Mouse (Mus musculus) erythroblast, adult 5-6 weeks (primary cell): ENCODE results near the gene Vmn2r10. TPM values are rescaled to one million over a fixed set of nuclear protein-coding genes. Genes with fewer than 3 reads are reported as not detected.
"Not testable (repeated sequence)": the region's sequence is repeated elsewhere in the genome, so short reads cannot be mapped to it uniquely, and the experiment has no call there.

Source experiments
- ATAC-seq: replicated peaks from 2 replicates; pipeline ENCODE4 v1.8.0; 2016; ENCODE audit warnings: moderate number of reproducible peaks, mild to moderate bottlenecking, moderate TSS enrichment, inconsistent platforms; ENCODE audit not compliant: poor library complexity, low FRiP score, severe bottlenecking
- total RNA-seq, 2 experiments: library from RNA; stranded (forward) in 1 of 2; stranded (reverse) in 1 of 2; fragments of 150-400 nt in 1 of 2; fragments of 200-764, 138-1000 nt in 1 of 2; gene quantifications; 2 replicates each; pipeline versions ENCODE4 v1.2.3 to v1.2.4; 2015 to 2017; ENCODE audit warnings: low replicate concordance in 2 of 2

Gene Vmn2r10
- total RNA-seq (2015; ENCODE audit: low replicate concordance) (not detected in 2 replicates), total RNA-seq (2017; ENCODE audit: low replicate concordance) (not detected in 2 replicates)

DNA sequence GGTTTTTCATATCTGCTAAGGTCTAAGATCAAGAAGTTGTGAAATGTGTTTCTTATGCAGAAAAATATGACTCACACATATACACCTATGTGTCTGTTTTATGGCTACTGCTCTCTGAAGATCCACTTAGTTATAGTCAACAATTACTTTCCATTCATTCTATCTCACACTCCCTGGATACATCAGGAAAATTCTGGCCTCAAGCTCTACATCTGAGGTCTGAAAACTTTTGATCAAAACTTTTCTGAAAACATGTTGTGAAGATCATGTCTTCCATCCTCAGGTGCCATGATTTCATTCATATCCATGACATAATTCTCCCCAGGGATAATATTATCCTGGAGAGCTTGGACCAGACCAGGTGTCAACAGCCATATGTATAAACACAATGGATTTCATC, at the start of gene Vmn2r10:
Vmn2r10 (minus strand) TSS at position 101 of the 400 bp plus-strand sequence.
- ATAC-seq: not testable (repeated sequence)

- no peak for ATAC-seq
Measured at GRCm38 (mm10) chr5:109055286-109055685, 49.0 kb upstream of the Vmn2r10 start.

- no peak for ATAC-seq
Measured at GRCm38 (mm10) chr5:109032591-109032990, 26.3 kb upstream of the Vmn2r10 start.

DNA sequence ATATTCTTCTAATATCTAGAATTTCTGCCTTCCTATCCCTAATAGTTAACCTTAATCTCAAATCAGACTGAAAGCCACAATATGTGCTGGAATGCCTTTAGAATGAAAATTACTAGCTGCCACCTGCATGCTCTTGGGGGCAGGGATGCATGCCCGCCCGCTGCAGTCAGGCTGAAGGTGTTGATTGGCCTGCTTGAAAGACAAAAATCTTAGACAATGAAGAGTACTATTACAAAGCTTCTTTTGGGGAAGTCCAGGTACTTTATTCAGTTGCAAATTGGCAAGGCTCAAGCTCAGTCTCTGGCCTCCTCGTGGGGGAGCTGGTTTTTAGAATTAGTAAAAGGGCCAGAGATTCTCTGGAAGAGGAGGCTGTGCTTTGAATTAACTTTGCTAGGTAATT, 17.4 kb downstream of the Vmn2r10 start:
- no peak for ATAC-seq

Other genes starting within 250 kb of the Vmn2r10 start
- 2.5 TPM in 1 of 2 replicates, not detected in the other for gene Rnf212, start 231.5 kb downstream of the Vmn2r10 start, total RNA-seq (2015; ENCODE audit: low replicate concordance)
- 3.1 and 5.5 TPM in 2 replicates for gene Rnf212, start 231.5 kb downstream of the Vmn2r10 start, total RNA-seq (2017; ENCODE audit: low replicate concordance)
- not detected in 2 replicates for gene Tmed11, start 211.2 kb downstream of the Vmn2r10 start, total RNA-seq (2015; ENCODE audit: low replicate concordance)
- not detected in 2 replicates for gene Tmed11, start 211.2 kb downstream of the Vmn2r10 start, total RNA-seq (2017; ENCODE audit: low replicate concordance)
- not detected in 2 replicates for gene Vmn2r8, start 197.7 kb downstream of the Vmn2r10 start, total RNA-seq (2015; ENCODE audit: low replicate concordance)
- not detected in 2 replicates for gene Vmn2r8, start 197.7 kb downstream of the Vmn2r10 start, total RNA-seq (2017; ENCODE audit: low replicate concordance)
- not detected in 2 replicates for gene Vmn2r9, start 153.9 kb downstream of the Vmn2r10 start, total RNA-seq (2015; ENCODE audit: low replicate concordance)
- not detected in 2 replicates for gene Vmn2r9, start 153.9 kb downstream of the Vmn2r10 start, total RNA-seq (2017; ENCODE audit: low replicate concordance)
- not detected in 2 replicates for gene Vmn2r11, start 53.0 kb upstream of the Vmn2r10 start, total RNA-seq (2015; ENCODE audit: low replicate concordance)
- 1.4 TPM in 1 of 2 replicates, not detected in the other for gene Vmn2r11, start 53.0 kb upstream of the Vmn2r10 start, total RNA-seq (2017; ENCODE audit: low replicate concordance)
- not detected in 2 replicates for gene Vmn2r12, start 91.4 kb upstream of the Vmn2r10 start, total RNA-seq (2015; ENCODE audit: low replicate concordance)
- not detected in 2 replicates for gene Vmn2r12, start 91.4 kb upstream of the Vmn2r10 start, total RNA-seq (2017; ENCODE audit: low replicate concordance)
- gene Vmn2r13, start 185.7 kb upstream of the Vmn2r10 start, total RNA-seq (2015; ENCODE audit: low replicate concordance): not detected in 2 replicates
- not detected in 2 replicates for gene Vmn2r13, start 185.7 kb upstream of the Vmn2r10 start, total RNA-seq (2017; ENCODE audit: low replicate concordance)
- not detected in 2 replicates for gene Vmn2r14, start 218.2 kb upstream of the Vmn2r10 start, total RNA-seq (2015; ENCODE audit: low replicate concordance)
- not detected in 2 replicates for gene Vmn2r14, start 218.2 kb upstream of the Vmn2r10 start, total RNA-seq (2017; ENCODE audit: low replicate concordance)